Mouse (Mus musculus) retina, embryonic 14.5 days (tissue): ENCODE data around the gene Gas2l3.
A peak's percentile ranks its signal among the peaks of the same experiment; 100 is the strongest.

Experiments
- DNase-seq: peaks from one replicate; pipeline ENCODE4 v3.0.0-alpha.2; 2015; ENCODE audit warnings: low spot score

The Gas2l3 gene

DNA sequence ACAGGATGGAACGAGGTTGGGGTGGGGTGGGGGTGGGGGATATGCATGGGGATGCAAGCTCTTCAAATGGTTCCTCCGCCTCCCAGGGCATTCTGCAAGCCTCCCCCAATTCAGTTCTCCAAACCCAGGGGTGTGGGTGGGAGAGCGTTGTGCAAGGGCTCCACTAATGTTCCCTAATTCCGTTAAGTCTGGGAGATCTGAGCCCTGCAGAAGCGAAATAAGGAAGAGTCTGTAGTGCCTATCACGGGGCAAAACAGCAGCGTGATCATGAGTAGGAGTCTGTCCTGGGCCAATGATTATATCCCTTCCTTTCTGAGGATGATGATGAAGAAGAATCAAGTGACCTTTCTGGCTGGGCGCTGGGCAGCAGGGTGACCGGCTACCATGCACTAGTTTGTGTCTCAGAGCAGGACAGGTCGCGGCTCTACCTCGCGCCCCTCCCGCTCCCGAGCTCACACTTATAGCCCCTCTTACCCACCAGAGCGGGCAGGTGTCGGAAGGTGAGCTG lies 598 bp downstream of the Gas2l3 start:
- DNase-seq, result no peak

DNA sequence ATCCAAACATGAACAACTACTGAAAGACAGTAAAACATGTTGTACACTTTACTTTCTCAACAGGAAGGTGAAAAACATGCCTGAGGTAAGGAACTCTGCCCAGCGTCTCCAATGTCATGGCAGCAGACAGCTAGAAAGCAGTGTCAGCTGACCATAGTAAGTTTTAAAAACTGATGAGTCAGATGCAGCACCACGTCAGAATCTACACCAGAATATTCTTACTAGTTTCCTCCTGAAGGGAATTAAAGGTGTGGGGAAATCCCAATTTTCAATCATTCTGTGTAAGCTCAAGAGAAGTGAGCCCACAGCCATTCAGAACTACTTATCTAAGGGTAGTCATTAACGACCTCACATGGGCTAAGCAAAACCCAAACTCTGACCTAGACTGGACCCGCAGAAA lies 1.1 kb downstream of the Gas2l3 start:
- no peak for DNase-seq

DNA sequence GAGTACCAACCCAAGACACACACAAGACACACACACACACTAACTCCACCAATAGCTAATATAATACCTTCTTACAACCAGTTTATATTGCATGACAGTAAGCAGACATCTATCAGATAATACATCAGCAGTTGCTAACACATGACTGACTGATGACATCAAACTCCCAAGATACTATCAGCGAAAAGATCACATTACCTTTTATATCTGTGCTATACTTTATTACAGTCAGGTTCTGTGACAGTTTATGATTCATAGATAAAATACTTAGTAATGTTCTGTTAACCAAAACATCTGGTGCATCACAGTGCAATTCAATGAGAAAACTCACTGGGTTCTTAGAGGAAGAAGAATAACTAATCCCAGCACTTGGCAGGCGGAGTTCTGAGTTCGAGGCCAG lies 1.8 kb downstream of the Gas2l3 start:
- DNase-seq, result no peak

DNA sequence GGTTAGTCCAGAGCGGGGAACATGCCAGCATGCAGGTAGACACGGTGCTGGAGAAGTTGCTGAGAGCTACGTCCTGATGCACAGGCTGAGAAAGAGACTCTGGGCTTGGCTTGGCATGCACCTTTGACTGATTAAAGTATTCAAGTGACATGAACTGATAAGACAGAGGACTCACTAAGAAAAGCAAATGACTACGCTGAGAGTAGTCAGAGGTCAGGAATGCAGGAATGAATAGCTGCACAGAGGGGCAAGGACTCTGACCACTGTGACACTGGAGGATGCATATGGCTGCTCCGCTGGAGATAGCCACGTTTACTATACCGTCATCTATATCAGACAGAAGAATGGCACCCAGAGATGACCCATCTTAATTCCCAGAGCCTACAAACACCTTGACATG lies 4.4 kb downstream of the Gas2l3 start:
- no peak for DNase-seq

DNA sequence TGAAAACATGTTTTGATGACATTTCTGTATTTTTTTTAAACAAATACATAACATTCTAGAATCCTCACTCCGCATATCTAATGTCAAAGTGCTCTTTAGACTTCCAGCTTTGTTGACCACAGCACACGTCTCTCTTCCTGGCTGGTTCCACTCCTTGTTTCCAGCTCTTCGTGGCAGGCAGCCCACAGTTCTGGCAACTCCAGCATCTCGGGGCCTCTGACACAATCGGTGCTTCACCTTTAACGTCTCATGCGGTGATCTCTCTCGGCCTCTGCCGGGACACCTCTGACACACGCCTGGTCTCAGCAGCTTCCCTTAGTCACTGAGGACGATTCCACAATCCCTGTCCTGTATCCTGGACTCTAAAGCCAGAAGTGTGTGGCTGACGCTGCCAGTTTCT lies 5.8 kb downstream of the Gas2l3 start:
- DNase-seq, result no peak

DNA sequence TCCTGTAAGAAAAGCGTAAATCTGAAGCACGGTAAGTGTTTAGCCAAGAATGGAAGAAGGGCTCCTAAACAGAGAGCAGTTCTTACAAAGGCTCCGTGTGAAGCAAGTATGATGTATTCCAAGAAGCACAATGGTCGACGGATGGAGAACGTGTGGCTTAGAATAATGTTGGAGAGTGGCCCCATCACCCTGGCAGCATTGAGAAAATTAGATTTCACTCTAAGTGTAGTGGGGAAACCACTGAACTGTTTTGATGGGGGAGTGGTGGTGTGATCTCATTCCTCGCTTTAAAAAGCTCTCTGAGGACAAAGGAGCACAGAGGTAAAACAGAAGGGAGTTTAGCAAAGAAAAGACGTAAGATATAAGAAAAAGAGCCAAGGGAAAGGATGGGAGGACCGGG lies 6.3 kb downstream of the Gas2l3 start:
- DNase-seq, result no peak

DNA sequence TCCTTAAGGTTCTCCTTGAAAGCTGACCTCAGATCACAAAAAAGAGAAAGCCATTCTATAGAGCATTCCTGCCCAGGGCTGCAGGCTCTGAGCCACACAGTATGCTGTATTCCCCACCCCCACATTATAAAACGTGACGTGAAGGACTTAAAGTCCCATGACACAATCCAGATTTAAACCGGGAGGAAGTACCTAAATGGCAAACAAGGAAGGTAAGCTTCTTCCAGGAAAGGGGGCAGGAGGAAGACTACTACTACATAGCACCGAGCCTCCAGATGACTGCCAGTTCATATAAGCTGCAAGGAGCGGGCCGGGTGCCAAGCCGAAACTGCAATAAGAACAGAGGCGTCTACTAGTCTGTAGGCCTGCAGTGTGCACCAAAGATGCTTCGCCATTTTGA lies 7.8 kb downstream of the Gas2l3 start:
- peak; percentile 17 for DNase-seq

DNA sequence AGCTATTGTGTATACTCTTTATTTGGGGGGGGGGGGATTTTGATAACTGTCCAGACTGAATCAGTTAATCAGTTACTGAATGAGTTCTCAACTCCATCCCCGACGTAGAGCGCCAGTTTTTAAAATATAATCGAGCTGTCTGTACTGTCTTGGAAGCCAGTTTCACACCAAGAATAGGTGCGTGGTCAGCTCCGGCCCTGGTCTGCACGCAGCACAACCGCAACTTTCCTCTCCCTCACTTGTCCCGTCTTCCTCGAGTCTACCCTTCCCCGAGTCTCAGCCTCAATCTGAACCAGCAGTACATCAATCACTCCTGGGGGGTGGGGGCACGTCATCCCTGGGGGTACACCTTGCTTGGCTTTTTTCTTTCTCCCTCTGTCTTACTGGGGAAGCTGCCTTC lies 8.4 kb downstream of the Gas2l3 start:
- no peak for DNase-seq

DNA sequence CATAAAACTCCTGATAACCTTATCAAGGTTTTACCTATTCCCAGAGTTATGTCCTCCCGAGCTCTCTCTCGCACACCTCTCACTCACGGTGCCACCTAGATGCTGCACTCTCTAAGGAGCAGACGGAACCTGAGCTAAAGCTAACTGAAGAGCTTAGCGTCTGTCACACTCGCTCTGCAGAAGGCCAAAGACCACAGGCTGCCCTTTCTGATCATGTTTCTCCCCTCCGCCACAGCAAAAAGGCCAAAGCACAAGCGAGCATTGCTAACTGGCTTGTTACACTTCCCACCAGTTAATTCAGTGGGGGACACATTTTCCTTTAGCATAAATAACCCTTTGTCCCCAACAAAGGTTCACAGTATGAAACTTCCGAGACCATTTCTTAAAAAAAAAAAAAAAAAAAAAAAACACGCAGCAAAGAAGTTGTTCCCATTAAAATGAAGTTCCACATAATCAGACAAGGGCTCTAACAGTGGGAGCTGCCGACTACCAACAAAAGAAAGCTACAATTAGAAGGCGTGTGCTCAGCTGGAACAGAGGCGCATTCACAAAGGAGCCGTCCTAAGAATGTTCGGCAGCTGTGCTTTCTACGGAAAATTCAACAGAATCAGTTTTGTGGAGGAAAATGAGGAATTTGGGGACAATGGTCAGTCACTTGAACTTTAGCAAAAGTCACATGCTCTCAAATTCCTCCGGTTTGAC lies 9.1 kb downstream of the Gas2l3 start:
- DNase-seq, result peak; percentile 76

DNA sequence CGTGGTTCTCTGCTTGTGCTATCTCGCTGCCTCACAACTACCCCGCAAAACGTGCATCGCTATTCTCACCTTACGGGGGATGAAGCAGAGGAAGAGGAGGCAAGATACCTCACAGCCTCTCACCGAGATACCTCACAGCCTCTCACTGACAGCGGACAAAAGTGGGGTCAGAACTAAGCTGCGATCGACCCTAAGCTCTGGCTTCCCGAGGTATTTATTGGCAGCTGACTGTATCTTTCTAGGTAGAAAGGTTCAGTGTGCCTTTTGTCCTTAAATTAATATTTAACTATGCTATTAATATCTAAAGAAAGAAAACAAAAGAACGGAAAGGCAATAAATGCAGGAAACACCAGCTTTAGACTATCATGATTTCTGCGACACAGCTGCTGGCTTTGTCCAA lies 11.0 kb downstream of the Gas2l3 start:
- DNase-seq, result no peak

DNA sequence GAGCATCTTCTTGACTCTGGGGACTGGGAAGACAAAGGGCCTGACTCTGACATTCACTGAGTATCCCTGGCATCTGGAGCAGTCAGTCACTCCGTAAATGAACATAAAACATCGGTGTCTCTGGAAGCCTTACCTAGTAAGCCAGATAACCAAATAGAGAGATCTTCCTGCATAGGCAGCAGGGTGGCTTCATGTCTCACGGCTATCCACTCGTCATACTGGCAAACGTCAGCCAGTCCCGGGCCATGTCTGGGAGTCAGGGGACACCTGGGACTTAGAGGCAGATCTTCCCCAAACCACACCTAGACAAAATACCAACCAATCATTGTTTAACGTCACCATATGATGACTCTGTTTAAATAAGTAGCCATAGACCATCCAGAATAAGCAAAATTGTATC lies 13.0 kb downstream of the Gas2l3 start:
- DNase-seq, result no peak

DNA sequence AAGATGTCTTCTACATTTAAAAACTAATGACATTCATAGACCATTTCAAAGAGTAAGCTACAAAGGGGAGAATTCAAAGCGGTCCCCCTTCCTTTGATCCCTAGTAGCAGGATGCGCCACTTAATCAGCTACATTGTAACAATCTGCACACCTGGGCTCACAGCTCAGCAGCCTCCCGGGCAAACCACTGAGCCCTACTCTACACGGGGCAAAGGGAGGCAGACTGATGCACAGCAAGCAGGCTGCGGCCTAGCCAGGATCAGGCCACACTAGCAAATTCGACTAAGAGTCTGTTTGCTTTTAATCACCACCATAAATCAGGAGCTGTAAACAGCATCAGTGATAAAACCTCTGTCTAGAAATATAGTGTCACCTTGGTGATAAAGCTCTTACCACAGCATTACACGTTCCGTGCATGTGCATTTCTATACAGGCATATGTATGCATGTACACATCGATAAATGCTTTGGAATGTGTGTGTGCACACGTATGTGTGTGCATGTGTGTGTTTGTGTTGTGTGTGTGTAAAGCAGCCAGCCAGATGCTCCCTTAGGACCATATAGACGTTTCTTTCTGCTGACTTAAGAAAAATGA lies 18.9 kb downstream of the Gas2l3 start:
- DNase-seq, result no peak

DNA sequence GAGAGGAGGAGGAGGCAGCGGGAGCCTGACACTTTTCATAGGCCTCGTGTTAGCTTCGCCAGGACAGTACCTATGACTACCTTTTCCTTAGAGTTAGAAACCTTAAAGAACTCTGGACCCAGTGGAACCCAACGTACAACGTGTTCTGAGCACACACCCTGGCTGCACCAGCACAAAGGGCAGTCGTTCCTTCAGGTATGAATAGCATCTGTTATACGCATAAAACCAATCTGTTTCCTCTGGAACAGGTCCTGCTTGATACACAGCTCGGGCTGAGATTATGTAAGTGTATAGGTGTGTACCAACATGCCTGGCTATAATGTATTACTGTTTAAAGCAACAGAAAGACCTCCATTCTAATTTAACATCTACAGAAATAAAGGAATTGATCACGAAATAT lies 19.6 kb downstream of the Gas2l3 start:
- no peak for DNase-seq

DNA sequence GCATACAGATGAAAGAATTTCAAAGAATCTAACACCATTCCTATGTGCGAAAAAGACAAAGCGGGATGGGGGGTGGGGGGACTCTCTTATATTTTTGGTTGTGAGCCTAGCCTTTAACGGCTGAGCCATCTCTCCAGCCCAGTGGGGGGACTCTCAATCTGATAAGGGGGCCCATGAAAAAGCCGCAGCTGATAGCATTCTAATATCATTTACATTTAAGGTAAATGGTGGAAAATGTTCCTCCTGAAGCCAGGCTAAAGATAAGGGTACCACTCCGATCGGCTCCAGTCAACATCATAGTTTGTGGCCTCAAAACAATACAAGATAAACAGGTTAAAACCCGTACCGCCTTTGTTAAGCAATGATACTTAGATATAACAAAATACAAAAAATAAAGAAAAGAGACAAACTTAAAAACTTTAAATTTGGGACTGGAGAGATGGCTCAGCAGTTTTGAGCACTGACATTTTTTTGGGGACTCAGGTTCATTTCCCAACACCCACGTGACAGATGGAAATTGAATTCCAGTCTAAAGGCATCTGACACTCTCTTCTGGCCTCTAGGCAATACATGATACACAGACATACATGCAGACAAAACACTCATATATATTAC lies 20.5 kb downstream of the Gas2l3 start:
- DNase-seq, result no peak

DNA sequence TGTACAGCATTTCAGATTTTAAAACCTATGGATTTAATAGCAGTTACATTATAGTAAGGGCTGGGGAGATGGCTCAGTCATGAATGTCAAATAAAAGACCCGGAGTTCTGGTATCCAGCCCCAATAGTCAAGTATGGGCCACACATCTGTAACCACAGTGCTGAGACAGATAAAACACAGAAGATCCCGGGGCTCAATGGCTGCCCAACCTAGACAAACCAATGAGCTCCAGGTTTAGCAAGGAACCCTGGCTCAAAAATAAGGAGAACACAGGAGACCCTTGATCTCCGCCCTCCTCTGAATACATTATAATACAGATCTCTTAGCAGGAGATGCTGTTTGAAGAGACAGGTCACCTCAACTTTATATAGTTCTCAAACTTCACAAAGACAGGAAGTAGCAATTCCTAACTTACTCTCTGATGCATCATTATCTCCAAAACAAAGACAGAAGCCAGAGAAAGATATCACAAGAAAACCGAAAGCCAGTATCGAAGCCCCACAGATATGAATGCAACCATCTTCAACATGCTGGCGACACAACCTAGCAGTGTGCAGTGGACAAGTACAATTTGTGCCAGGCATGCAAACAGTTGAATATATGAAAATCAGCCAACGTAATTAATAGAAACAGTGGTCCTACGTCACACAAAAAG lies 21.1 kb downstream of the Gas2l3 start:
- no peak for DNase-seq

DNA sequence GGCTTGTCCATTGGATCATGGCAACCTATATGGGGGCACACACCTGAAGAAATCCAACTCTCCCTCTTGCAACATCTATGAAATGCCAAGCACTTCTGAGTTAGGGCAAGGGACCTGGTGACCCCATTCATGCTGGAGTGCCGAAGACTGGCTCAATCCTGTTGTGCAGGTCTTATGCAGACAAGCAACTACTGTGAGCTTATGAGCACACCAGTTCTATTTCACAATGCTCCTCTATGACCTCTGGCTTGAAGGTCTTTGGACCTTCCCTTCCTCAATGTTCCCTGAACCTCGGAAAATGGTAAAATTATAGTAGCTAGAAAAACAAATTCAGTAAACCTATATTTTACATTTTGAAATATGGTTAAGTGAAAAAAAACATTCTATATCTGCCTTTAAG lies 25.8 kb downstream of the Gas2l3 start:
- no peak for DNase-seq

DNA sequence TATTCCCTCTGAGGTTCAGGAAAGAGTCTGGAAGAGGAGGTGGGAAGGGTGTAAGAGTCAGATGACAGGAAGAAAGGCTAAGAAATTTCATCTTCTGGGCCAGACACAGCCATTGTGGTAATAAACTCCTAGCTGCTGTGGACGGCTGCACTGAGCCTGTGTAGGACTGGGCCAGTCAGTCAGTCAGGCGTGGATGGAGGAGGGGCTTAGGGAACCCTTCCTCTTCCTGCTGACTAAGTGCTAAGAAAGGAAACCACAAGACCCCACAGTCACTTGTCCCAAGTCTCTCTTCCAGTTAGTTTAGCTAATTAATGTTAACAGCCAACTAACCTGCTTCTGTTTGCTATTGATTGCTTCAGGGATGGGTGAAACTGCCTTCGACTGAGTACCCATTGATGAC lies 28.3 kb downstream of the Gas2l3 start:
- DNase-seq, result no peak

DNA sequence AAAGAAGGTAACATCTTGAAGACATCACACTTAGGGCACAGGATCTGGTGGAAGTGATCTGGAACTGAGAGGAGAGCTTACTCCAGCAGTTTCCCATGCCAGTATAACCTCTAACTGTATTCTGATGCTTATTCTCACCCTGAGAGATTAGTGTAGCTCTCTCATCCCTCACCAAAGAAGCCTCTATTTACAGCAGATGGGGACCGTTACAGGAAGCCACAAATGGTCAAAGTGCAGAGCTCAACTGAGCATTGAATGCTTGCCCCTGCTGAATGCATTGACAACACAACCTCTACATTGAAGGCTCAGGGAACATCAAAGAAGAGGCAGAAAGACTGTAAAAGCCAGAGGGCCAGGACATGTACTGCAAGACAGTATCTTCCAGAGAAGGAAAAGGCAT lies 36.2 kb downstream of the Gas2l3 start:
- no peak for DNase-seq

DNA sequence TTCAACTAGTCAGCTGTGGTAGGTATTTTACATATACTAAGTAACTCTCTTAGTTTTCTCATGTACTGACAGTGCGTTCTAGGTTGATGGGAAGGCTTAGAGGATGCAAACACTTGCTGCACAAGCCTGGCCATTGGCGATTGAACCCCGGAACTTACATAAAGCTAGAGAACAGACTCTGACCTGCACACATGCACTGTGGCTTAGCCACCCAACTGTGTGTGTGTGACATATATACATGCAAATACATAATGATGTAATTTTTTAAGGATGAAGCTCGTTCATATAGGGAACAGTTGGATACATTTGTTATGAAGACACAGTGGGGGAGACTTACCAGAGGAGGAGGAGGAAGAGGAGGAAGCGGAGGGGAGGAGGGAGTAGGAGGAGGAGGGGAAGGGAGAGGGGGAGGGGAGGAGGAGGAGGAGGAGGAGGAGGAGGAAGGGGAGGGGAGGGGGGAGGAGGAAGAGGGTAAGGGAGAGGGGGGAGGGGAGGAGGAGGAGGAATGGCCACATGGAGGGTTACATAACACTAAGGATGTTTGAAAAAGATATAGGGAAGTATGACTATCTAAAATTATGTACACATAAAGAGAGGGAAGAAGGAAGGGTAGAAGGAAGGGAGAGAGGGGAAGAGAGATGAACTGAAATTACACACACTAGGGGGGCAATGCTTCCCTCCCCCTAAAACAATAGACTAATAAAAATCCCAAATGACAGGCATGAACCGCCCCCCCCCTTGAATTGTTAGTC lies 36.9 kb downstream of the Gas2l3 start:
- no peak for DNase-seq

DNA sequence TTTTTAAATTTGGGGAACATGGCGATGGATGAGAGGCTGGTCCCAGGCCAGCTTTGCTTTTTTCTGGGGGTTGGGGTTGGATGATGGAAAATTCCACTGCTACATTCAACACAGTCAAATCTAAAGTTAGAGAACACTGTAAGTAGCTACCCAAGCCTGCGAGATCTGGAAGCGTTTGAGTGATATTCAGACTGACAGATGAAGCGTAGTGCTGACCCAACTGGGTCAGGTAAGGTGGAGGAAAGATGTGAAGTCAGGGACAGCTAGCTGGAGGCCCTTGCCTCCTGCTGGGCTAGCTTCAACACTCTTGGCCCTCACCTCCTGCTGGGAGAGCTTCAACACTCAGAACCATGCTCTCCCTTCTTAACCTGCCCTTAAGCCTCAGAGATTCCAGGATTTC lies 38.8 kb downstream of the Gas2l3 start:
- DNase-seq, result no peak

DNA sequence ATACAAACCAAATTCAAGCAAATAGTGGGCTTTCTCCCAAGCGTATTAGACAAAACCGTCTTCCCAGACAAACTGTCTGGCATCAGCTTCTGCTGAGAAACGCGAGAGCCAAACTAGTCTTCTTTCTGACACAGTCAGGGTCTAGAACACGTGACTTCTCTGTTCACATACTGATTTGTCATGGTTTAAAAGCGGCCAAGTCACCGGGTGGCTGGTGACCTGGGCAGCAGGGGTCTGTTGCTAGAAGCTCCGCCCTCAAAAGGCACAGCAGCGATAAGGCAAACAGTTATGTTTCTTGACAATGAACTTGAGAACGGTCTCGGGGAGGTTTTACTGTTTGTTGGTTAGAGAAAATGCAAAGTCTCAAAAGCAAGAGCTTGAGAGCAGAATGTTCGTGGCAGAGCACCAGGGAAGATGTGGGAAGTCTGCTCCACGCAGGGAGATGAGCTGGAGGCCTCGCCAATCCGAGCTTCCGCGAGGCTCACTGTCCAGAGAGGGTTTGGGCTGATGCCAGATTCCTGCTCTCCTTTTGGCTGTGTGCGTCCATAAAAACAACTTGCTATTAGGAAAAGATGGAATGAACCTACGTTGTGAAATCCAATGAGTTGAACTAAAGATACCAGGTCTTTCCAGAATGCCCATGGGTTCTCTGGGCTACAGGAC lies 43.0 kb downstream of the Gas2l3 start:
- DNase-seq, result no peak

DNA sequence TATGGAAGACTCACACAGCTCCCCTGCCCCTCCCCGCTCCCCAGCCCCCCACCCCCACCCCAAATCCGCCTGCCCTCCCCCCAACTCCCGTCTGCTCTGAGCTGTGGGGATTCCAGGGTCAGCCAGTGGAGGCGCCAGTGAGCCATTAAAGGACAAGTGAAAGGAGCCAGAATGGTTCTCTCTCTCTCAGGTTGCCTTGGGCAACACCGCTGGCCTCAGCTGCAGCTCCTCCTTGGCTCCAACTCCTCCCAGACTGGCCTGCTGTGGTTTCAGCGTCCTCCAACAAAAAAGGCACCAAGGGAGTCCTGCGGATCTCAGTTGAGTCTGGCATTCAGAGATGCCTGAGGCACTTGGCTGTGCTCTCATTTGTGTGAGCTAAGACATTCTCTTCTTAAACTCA lies 47.9 kb downstream of the Gas2l3 start:
- DNase-seq, result peak; percentile 73
